Mouse (Mus musculus): ENCODE results near the gene Cdk2ap1.
"Not testable (repeated sequence)": the region's sequence is repeated elsewhere in the genome, so short reads cannot be mapped to it uniquely, and the experiment has no call there.

Cdk2ap1 gene

GRCm38 (mm10) chr5:124362982-124363381, at the start of gene Cdk2ap1:
Gene Cdk2ap1 (minus strand): TSS chr5:124363082.
- not testable (repeated sequence) for DNase-seq (ENCODE audit: low read depth, low spot score)

GRCm38 (mm10) chr5:124412163-124412562, 49.3 kb upstream of the Cdk2ap1 start:
- DNase-seq (ENCODE audit: low read depth, low spot score) = no peak

- no peak for DNase-seq (ENCODE audit: low read depth, low spot score)
Observed at GRCm38 (mm10) chr5:124410808-124411207, 47.9 kb upstream of the Cdk2ap1 start.

GRCm38 (mm10) chr5:124393726-124394125, 30.8 kb upstream of the Cdk2ap1 start:
- DNase-seq (ENCODE audit: low read depth, low spot score) = no peak

- DNase-seq (ENCODE audit: low read depth, low spot score) = no peak
Observed at GRCm38 (mm10) chr5:124392412-124392811, 29.5 kb upstream of the Cdk2ap1 start.

GRCm38 (mm10) chr5:124387932-124388331, 25.1 kb upstream of the Cdk2ap1 start:
- no peak for DNase-seq (ENCODE audit: low read depth, low spot score)

- no peak for DNase-seq (ENCODE audit: low read depth, low spot score)
Observed at GRCm38 (mm10) chr5:124380121-124380520, 17.2 kb upstream of the Cdk2ap1 start.

GRCm38 (mm10) chr5:124377149-124377548, 14.3 kb upstream of the Cdk2ap1 start:
- no peak for DNase-seq (ENCODE audit: low read depth, low spot score)

GRCm38 (mm10) chr5:124376401-124376800, 13.5 kb upstream of the Cdk2ap1 start:
- DNase-seq (ENCODE audit: low read depth, low spot score) = no peak

GRCm38 (mm10) chr5:124374298-124374697, 11.4 kb upstream of the Cdk2ap1 start:
- DNase-seq (ENCODE audit: low read depth, low spot score) = no peak

GRCm38 (mm10) chr5:124366721-124367120, 3.8 kb upstream of the Cdk2ap1 start:
- DNase-seq (ENCODE audit: low read depth, low spot score) = no peak

- no peak for DNase-seq (ENCODE audit: low read depth, low spot score)
Observed at GRCm38 (mm10) chr5:124365754-124366153, 2.9 kb upstream of the Cdk2ap1 start.

GRCm38 (mm10) chr5:124364173-124364918, 1.5 kb upstream of the Cdk2ap1 start:
- no peak for DNase-seq (ENCODE audit: low read depth, low spot score)

GRCm38 (mm10) chr5:124359641-124360040, 3.2 kb downstream of the Cdk2ap1 start:
- DNase-seq (ENCODE audit: low read depth, low spot score) = no peak

- DNase-seq (ENCODE audit: low read depth, low spot score) = no peak
Observed at GRCm38 (mm10) chr5:124356695-124357094, 6.2 kb downstream of the Cdk2ap1 start.

GRCm38 (mm10) chr5:124355425-124355959, 7.4 kb downstream of the Cdk2ap1 start:
- no peak for DNase-seq (ENCODE audit: low read depth, low spot score)

- peak; percentile 59 for DNase-seq (ENCODE audit: low read depth, low spot score)
Observed at GRCm38 (mm10) chr5:124354574-124355424, 8.1 kb downstream of the Cdk2ap1 start.

- DNase-seq (ENCODE audit: low read depth, low spot score) = peak; percentile 45
Observed at GRCm38 (mm10) chr5:124353726-124354547, 8.9 kb downstream of the Cdk2ap1 start.

- DNase-seq (ENCODE audit: low read depth, low spot score) = no peak
Observed at GRCm38 (mm10) chr5:124353011-124353725, 9.7 kb downstream of the Cdk2ap1 start.

GRCm38 (mm10) chr5:124352141-124352920, 10.6 kb downstream of the Cdk2ap1 start:
- peak; percentile 86 for DNase-seq (ENCODE audit: low read depth, low spot score)

Measured in forelimb bud, embryonic 11.5 days (tissue).